In genomic region chr6:134929926-134930325, GRCm38 (mm10) we compare ENCODE assay signal across 8 mouse cellular contexts. TPM values are rescaled to one million over a fixed set of nuclear protein-coding genes. Genes with fewer than 3 reads are reported as not detected.
A peak's percentile ranks its signal among the peaks of the same experiment; 100 is the strongest.
DNase-seq lines count a peak whose midpoint lies in the region; ATAC-seq lines count a peak whose summit lies in the region.
"Had no signal": no experiment of that assay in that cellular context is flagged by ENCODE, and none has a peak within 500 bp of the region (broad histone marks: within the 10 kb centered on the region; RNA-seq: fewer than 3 reads in every experiment).

No protein-coding gene starts in this region.

- no peak for DNase-seq in neural tube, embryonic 11.5 days (ENCODE audit: low spot score)
- no peak for DNase-seq in neural tube, embryonic 10.5 days (ENCODE audit: extremely low spot score, low spot score)
- DNase-seq in forebrain, embryonic 11.5 days (ENCODE audit: low spot score) = no peak
- peak; percentile 40 for DNase-seq in liver
- no peak for DNase-seq in urinary bladder, adult 2 months (ENCODE audit: low spot score)
- no peak for DNase-seq in cerebellum, adult 18-20 months
- DNase-seq in adrenal gland, adult (ENCODE audit: inconsistent age in 2 of 2, low spot score in 1 of 2) = no peak
- DNase-seq: layer of hippocampus, adult 9-11 months had no signal

- no peaks in the 10 kb centered on the region for H3K36me3 ChIP-seq in neural tube, embryonic 11.5 days (ENCODE audit: control insufficient read depth, insufficient read depth, low read length)
- H3K36me3 ChIP-seq in forebrain, embryonic 11.5 days (ENCODE audit: control insufficient read depth, insufficient read depth, low read length) = no peaks in the 10 kb centered on the region

- H3K27me3 ChIP-seq in neural tube, embryonic 11.5 days (ENCODE audit: control insufficient read depth, insufficient read depth, low read length) = no peaks in the 10 kb centered on the region
- H3K27me3 ChIP-seq in forebrain, embryonic 11.5 days (ENCODE audit: control insufficient read depth, insufficient read depth, low read length) = no peaks in the 10 kb centered on the region

- H3K9ac ChIP-seq in neural tube, embryonic 11.5 days (ENCODE audit: low read length) = peak overlapping the region; percentile 44
- peak overlapping the region; percentile 33; the same call in 1 of the 2 replicates for H3K9ac ChIP-seq in forebrain, embryonic 11.5 days (ENCODE audit: low read length)

- WGBS in neural tube, embryonic 11.5 days = 59% methylated on average over 4 of the region's 4 CpGs
- WGBS in forebrain, embryonic 11.5 days = 55% methylated on average over 4 of the region's 4 CpGs

- ATAC-seq in neural tube, embryonic 11.5 days (ENCODE audit: insufficient read depth, low FRiP score, low TSS enrichment) = no peak
- no peak for ATAC-seq in forebrain, embryonic 11.5 days (replicated peaks; ENCODE audit: low FRiP score)

- no peaks in the 10 kb centered on the region; the same call in 1 of the 2 replicates for H3K4me1 ChIP-seq in neural tube, embryonic 11.5 days (ENCODE audit: control insufficient read depth, insufficient read depth, low read length)
- H3K4me1 ChIP-seq in forebrain, embryonic 11.5 days (replicated peaks; ENCODE audit: control insufficient read depth, insufficient read depth, low read length) = 0 out of 2 replicates have a peak, but pooled peaks cover 5% of the 10 kb centered on the region

- H3K27ac ChIP-seq in neural tube, embryonic 11.5 days (ENCODE audit: low read depth, low read length) = no peak overlapping the region
- H3K27ac ChIP-seq in forebrain, embryonic 11.5 days (ENCODE audit: low read depth, low read length) = no peak overlapping the region

- peak overlapping the region; percentile 48 for H3K4me3 ChIP-seq in neural tube, embryonic 11.5 days (ENCODE audit: low read depth, low read length)
- H3K4me3 ChIP-seq in forebrain, embryonic 11.5 days (ENCODE audit: low read depth, low read length) = peak overlapping the region; percentile 49

- no peaks in the 10 kb centered on the region for H3K9me3 ChIP-seq in neural tube, embryonic 11.5 days (ENCODE audit: control insufficient read depth, low read length)
- H3K9me3 ChIP-seq in forebrain, embryonic 11.5 days (ENCODE audit: control insufficient read depth, low read length) = no peaks in the 10 kb centered on the region

- H3K4me2 ChIP-seq in neural tube, embryonic 11.5 days (ENCODE audit: low read depth) = peak overlapping the region; percentile 94
- H3K4me2 ChIP-seq in forebrain, embryonic 11.5 days (ENCODE audit: low read depth, low read length, severe bottlenecking) = peak overlapping the region; percentile 94

RNA-seq across cellular contexts. Expression of gene Cdkn1b, which starts 9.7 kb away (rescaled TPM):
- polyA plus RNA-seq in neural tube, embryonic 11.5 days (2014; fragmentation: Nextera tagmentation; extraction: Ambion mirVana) = 17.8 and 20.7 TPM in 2 replicates
- 26.2 and 27.3 TPM in 2 replicates for polyA plus RNA-seq in forebrain, embryonic 11.5 days (2014; fragmentation: Nextera tagmentation; extraction: Ambion mirVana)
- polyA plus RNA-seq in urinary bladder, adult 2 months (2012; rRNA removed) = 28.8 and 32.3 TPM in 2 replicates

RNA-seq across cellular contexts. Expression of gene Gpr19, which starts 31.5 kb away (rescaled TPM):
- 27.4 and 31.0 TPM in 2 replicates for polyA plus RNA-seq in neural tube, embryonic 11.5 days (2014; fragmentation: Nextera tagmentation; extraction: Ambion mirVana)
- polyA plus RNA-seq in forebrain, embryonic 11.5 days (2014; fragmentation: Nextera tagmentation; extraction: Ambion mirVana) = 31.2 and 33.8 TPM in 2 replicates
- polyA plus RNA-seq in urinary bladder, adult 2 months (2012; rRNA removed) = 9.5 and 9.7 TPM in 2 replicates

RNA-seq across cellular contexts. Expression of gene Apold1, which starts 51.6 kb away (rescaled TPM):
- 2.8 and 3.2 TPM in 2 replicates for polyA plus RNA-seq in neural tube, embryonic 11.5 days (2014; fragmentation: Nextera tagmentation; extraction: Ambion mirVana)
- 3.0 and 3.1 TPM in 2 replicates for polyA plus RNA-seq in forebrain, embryonic 11.5 days (2014; fragmentation: Nextera tagmentation; extraction: Ambion mirVana)
- 1.9 TPM in 2 replicates for polyA plus RNA-seq in urinary bladder, adult 2 months (2012; rRNA removed)
